Mouse (Mus musculus) CH12.LX (cell line): ENCODE data around the gene Arpc1b. TPM values are rescaled to one million over a fixed set of nuclear protein-coding genes. Genes with fewer than 3 reads are reported as not detected.
A peak's percentile ranks its signal among the peaks of the same experiment; 100 is the strongest.

Experiments
- DNase-seq: peaks from one replicate; pipeline ENCODE4 v3.0.0-alpha.2; 2013; ENCODE audit errors: extremely low read depth
- H3K27ac ChIP-seq: 2 replicates; pipeline ENCODE4 v1.5.1; 2012; ENCODE audit warnings: low read depth, mild to moderate bottlenecking, control low read depth, moderate library complexity; ENCODE audit not compliant: insufficient read depth
- H3K27me3 ChIP-seq: replicated peaks from 2 replicates; pipeline ENCODE3; 2012; ENCODE audit warnings: inconsistent platforms
- H3K36me3 ChIP-seq, 2 experiments: replicated peaks in 1 of 2; 2 replicates each; pipeline versions ENCODE3 to v1.6.1; 2012; ENCODE audit warnings: inconsistent platforms in 1 of 2, low read length in 1 of 2, mild to moderate bottlenecking in 1 of 2, mixed read lengths in 1 of 2, moderate library complexity in 1 of 2; ENCODE audit not compliant: control insufficient read depth in 1 of 2, insufficient read depth in 1 of 2
- H3K4me1 ChIP-seq, 2 experiments: 2 replicates each; pipeline ENCODE4 v1.6.1; 2012; ENCODE audit warnings: inconsistent platforms in 1 of 2, moderate library complexity in 1 of 2; ENCODE audit not compliant: insufficient read depth in 2 of 2, control insufficient read depth in 1 of 2
- H3K4me2 ChIP-seq: 2 replicates; pipeline ENCODE4 v1.6.1; 2012; ENCODE audit warnings: low read depth, mild to moderate bottlenecking, control low read depth; ENCODE audit not compliant: poor library complexity, insufficient read depth, severe bottlenecking
- H3K4me3 ChIP-seq, 3 experiments: fragments of 150-350 bp in 1 of 3; sonication (generic) in 1 of 3; replicated peaks in 1 of 3; 2 replicates each; pipeline versions ENCODE3 to v1.5.1; 2011 to 2012; ENCODE audit warnings: low read depth in 2 of 3, low read length in 2 of 3, mild to moderate bottlenecking in 2 of 3, moderate library complexity in 2 of 3, control low read depth in 1 of 3, improper control_type of control experiment in 1 of 3, inconsistent platforms in 1 of 3, mixed read lengths in 1 of 3; ENCODE audit not compliant: poor library complexity in 1 of 3
- H3K79me2 ChIP-seq: replicated peaks from 2 replicates; pipeline ENCODE4 v1.6.1; 2012; ENCODE audit warnings: mild to moderate bottlenecking, moderate library complexity; ENCODE audit not compliant: control insufficient read depth, poor library complexity, insufficient read depth, severe bottlenecking; ENCODE audit errors: extremely low read depth
- H3K9ac ChIP-seq: 2 replicates; pipeline ENCODE4 v1.6.1; 2012; ENCODE audit warnings: low read depth, mild to moderate bottlenecking, control low read depth, moderate library complexity; ENCODE audit not compliant: insufficient read depth
- H3K9me3 ChIP-seq: replicated peaks from 2 replicates; pipeline ENCODE3; 2012; ENCODE audit warnings: low read length, inconsistent platforms, mixed read lengths
- CHD2 ChIP-seq: IDR thresholded peaks from 2 replicates; pipeline ENCODE4 v1.6.1; 2011; ENCODE audit warnings: low read length, improper control_type of control experiment
- CTCF ChIP-seq, 2 experiments: IDR thresholded peaks in 1 of 2; conservative IDR thresholded peaks in 1 of 2; 2 replicates each; pipeline ENCODE4 v1.5.1; 2011 to 2012; ENCODE audit warnings: low read depth in 2 of 2, low read length in 2 of 2, improper control_type of control experiment in 1 of 2, inconsistent platforms in 1 of 2, mild to moderate bottlenecking in 1 of 2, moderate library complexity in 1 of 2
- E2F4 ChIP-seq: IDR thresholded peaks from 2 replicates; pipeline ENCODE4 v1.6.1; 2011; ENCODE audit warnings: low read depth, low read length, improper control_type of control experiment; ENCODE audit not compliant: insufficient replicate concordance
- ELF1 ChIP-seq: IDR thresholded peaks from 2 replicates; pipeline ENCODE4 v1.6.1; 2014; ENCODE audit warnings: low read depth, mild to moderate bottlenecking, inconsistent platforms, low read length, improper control_type of control experiment
- GABPA ChIP-seq: IDR thresholded peaks from 2 replicates; pipeline ENCODE4 v1.6.1; 2012; ENCODE audit warnings: low read depth, low read length, improper control_type of control experiment, inconsistent platforms; ENCODE audit not compliant: insufficient replicate concordance
- HCFC1 ChIP-seq: IDR thresholded peaks from 2 replicates; pipeline ENCODE4 v1.6.1; 2012; ENCODE audit warnings: low read depth, mild to moderate bottlenecking, inconsistent platforms, low read length, improper control_type of control experiment
- JUND ChIP-seq: conservative IDR thresholded peaks from 2 replicates; pipeline ENCODE4 v1.6.1; 2011; ENCODE audit warnings: low read depth, low read length, improper control_type of control experiment
- KAT2A ChIP-seq: IDR thresholded peaks from 2 replicates; pipeline ENCODE4 v1.6.1; 2012; ENCODE audit warnings: low read length, improper control_type of control experiment, inconsistent platforms; ENCODE audit not compliant: insufficient replicate concordance
- MAFK ChIP-seq: IDR thresholded peaks from 2 replicates; pipeline ENCODE4 v1.6.1; 2011; ENCODE audit warnings: low read length, improper control_type of control experiment; ENCODE audit not compliant: insufficient replicate concordance
- MAX ChIP-seq: IDR thresholded peaks from 2 replicates; pipeline ENCODE4 v1.6.1; 2011; ENCODE audit warnings: low read length, improper control_type of control experiment
- MYC ChIP-seq: IDR thresholded peaks from 2 replicates; pipeline ENCODE4 v1.6.1; 2011; ENCODE audit warnings: low read depth, mild to moderate bottlenecking, improper control_type of control experiment, low read length
- NELFE ChIP-seq: IDR thresholded peaks from 2 replicates; pipeline ENCODE4 v1.6.1; 2011; ENCODE audit warnings: low read depth, low read length, improper control_type of control experiment
- NRF1 ChIP-seq: IDR thresholded peaks from 2 replicates; pipeline ENCODE4 v1.6.1; 2014; ENCODE audit warnings: low read depth, mild to moderate bottlenecking, inconsistent platforms, low read length, improper control_type of control experiment, moderate library complexity
- PAX5 ChIP-seq: IDR thresholded peaks from 2 replicates; pipeline ENCODE4 v1.6.1; 2012; ENCODE audit warnings: low read length, inconsistent platforms, mixed read lengths
- POLR2A ChIP-seq: IDR thresholded peaks from 2 replicates; pipeline ENCODE4 v1.6.1; 2011; ENCODE audit warnings: low read depth, mild to moderate bottlenecking, improper control_type of control experiment, low read length
- POLR2AphosphoS2 ChIP-seq: IDR thresholded peaks from 2 replicates; pipeline ENCODE4 v1.6.1; 2011; ENCODE audit warnings: low read depth, low read length, improper control_type of control experiment
- RCOR1 ChIP-seq: conservative IDR thresholded peaks from 2 replicates; pipeline ENCODE4 v1.6.1; 2012; ENCODE audit warnings: low read depth, mild to moderate bottlenecking, inconsistent platforms, low read length, improper control_type of control experiment
- SMC3 ChIP-seq: IDR thresholded peaks from 2 replicates; pipeline ENCODE4 v1.6.1; 2011; ENCODE audit warnings: low read depth, low read length, improper control_type of control experiment
- USF1 ChIP-seq: IDR thresholded peaks from 2 replicates; pipeline ENCODE4 v1.6.1; 2014; ENCODE audit warnings: low read depth, mild to moderate bottlenecking, inconsistent platforms, low read length, improper control_type of control experiment
- ZC3H11A ChIP-seq: IDR thresholded peaks from 2 replicates; pipeline ENCODE4 v1.6.1; 2012; ENCODE audit warnings: low read depth, mild to moderate bottlenecking, inconsistent platforms, low read length, improper control_type of control experiment
- ZMIZ1 ChIP-seq: IDR thresholded peaks from 2 replicates; pipeline ENCODE4 v1.6.1; 2012; ENCODE audit warnings: low read depth, mild to moderate bottlenecking, inconsistent platforms, low read length, improper control_type of control experiment
- ZNF384 ChIP-seq: IDR thresholded peaks from 2 replicates; pipeline ENCODE4 v1.6.1; 2012; ENCODE audit warnings: low read depth, low read length, improper control_type of control experiment, inconsistent platforms
- dilution Hi-C: fragments of 300-500 bp; cut with MboI; formaldehyde crosslinking; loops from 2 replicates; pipeline ENCODE4 v1.14.3; 2020; ENCODE audit warnings: low sequenced_read_pairs; ENCODE audit not compliant: extremely low pct_unique_long_range_greater_than_20kb, extremely low pct_ligation_motif_present
- in situ Hi-C: fragments of 300-500 bp; cut with MboI; formaldehyde crosslinking; loops from 3 replicates; pipeline ENCODE4 v1.14.3; 2019; ENCODE audit warnings: low sequenced_read_pairs, low pct_ligation_motif_present, low pct_unique_long_range_greater_than_20kb, mixed read lengths
- polyA plus RNA-seq: library from polyadenylated mRNA; unstranded; fragments of >175 nt; gene quantifications from 2 replicates; pipeline ENCODE4 v1.2.1, GENCODE M21; 2012; ENCODE audit warnings: low read depth; ENCODE audit not compliant: insufficient read length
- total RNA-seq, 2 experiments: library from RNA; depleted of rRNA; stranded (reverse); fragments of 300-350 nt in 1 of 2; fragments of >200 nt in 1 of 2; gene quantifications; 2 replicates each; pipeline ENCODE4 v1.2.3; 2012 to 2014

Gene Arpc1b
- total RNA-seq (2012; rRNA removed) (516 and 548 TPM in 2 replicates), total RNA-seq (2014; rRNA removed) (317 and 330 TPM in 2 replicates), polyA plus RNA-seq (441 and 472 TPM in 2 replicates)

DNA sequence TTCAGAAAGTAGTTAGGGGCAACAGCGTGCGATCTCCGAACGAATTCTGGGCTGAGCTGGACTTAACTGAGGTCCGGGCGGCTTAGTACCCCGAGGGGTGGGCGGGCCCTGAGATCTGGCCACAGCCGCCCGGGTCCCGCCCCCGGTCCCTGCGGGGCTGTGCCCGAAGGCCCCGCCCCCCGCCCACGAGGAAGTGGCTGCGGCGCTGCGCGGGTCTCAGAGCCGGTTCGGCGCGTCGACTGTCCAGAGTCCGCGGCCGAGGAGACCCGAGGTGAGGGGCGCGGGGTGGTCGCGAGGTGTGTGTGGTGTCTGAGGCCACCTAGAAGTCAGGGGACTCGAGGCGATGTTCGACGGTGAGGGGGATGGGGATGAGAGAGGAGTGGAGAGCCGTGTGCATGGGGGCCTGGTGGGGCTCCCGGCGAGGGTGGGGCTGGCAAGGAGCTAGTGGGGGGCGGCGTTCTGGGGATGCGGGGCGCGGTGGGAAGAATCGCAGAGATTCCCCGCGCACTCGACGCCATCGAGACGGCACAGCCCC, at the start of gene Arpc1b:
Gene Arpc1b (plus strand): TSS at position 145 of the 535 bp plus-strand sequence.
- Histone ChIP-seq H3K79me2 (peaks cover 46% of the 10 kb centered on the region), H3K36me3 (peaks cover 24 to 54% of the 10 kb centered on the region in 2 experiments), H3K9ac (peak within 1 kb of the TSS; percentile 77), H3K4me3 (peak within 1 kb of the TSS; percentile 73 to 98 (median 97)), H3K4me1 (peaks cover 2 to 13% of the 10 kb centered on the region in 2 experiments; a peak in 2 of 4 replicates), H3K4me2 (peak within 1 kb of the TSS; percentile 86), H3K27ac (peak within 1 kb of the TSS; percentile 60), H3K9me3 (peaks cover 11% of the 10 kb centered on the region), H3K27me3 (no peaks in the 10 kb centered on the region)
- DNase-seq = peak; percentile 63
- dilution Hi-C loops (no loop called here), in situ Hi-C loops (no loop called here)
- TF ChIP-seq KAT2A = no peak
- peak; percentile 61; the same call in 1 of the 2 replicates for TF ChIP-seq ELF1
- TF ChIP-seq ZC3H11A = no peak
- no peak for TF ChIP-seq JUND
- no peak for TF ChIP-seq MAFK
- no peak for TF ChIP-seq SMC3
- no peak for TF ChIP-seq GABPA
- peak; percentile 29; the same call in 1 of the 2 replicates for TF ChIP-seq MAX
- peak; percentile 29; the same call in 1 of the 2 replicates for TF ChIP-seq NRF1
- TF ChIP-seq PAX5 = no peak
- peak; percentile 56 for TF ChIP-seq ZMIZ1
- no peak for TF ChIP-seq USF1
- 0 out of 2 replicates have a peak, but pooled peaks have one; percentile 12 for TF ChIP-seq CHD2
- no peak for TF ChIP-seq CTCF (conservative IDR thresholded peaks at IDR 0.05 in 1 of 2, IDR thresholded peaks at IDR 0.05 in 1 of 2; ENCODE audit: low read depth in 2 of 2, low read length in 2 of 2)
- peak; percentile 59; the same call in 1 of the 2 replicates for TF ChIP-seq POLR2AphosphoS2
- TF ChIP-seq RCOR1 = no peak
- TF ChIP-seq HCFC1 = no peak
- TF ChIP-seq POLR2A = peak; percentile 86
- TF ChIP-seq E2F4 = no peak
- peak; percentile 85 for TF ChIP-seq NELFE
- TF ChIP-seq MYC = no peak

DNA sequence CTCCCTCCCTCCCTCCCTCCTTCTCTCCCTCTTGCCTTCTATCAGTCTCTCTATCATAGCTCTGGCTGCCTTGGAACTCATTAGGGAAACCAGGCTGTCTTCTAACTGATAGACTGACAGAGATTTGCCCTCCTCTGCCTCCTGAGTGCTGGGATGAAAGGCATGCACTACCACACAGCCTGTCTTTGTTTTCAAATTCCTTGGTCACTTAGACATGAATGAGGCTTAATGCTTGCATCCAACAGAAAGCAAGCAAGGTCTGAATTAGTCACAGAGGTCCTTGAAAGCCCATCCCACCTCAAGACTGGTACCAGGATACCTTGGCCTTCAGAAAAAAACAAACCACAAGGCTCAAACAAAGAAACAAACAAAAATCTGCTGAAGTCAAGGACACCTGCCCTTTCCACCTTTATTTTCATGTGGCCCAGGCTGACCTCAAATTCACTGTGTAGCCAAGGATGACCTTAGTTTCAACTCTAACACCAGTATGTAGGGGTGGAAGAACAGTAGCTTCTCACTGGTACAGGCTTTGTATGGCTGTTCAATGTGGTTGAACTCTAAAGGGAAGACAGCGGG, 49.2 kb upstream of the Arpc1b start:
- Histone ChIP-seq H3K27ac (no peak overlapping the region), H3K9me3 (no peaks in the 10 kb centered on the region), H3K9ac (no peak overlapping the region), H3K4me2 (no peak overlapping the region), H3K79me2 (no peaks in the 10 kb centered on the region), H3K4me3 (no peak overlapping the region), H3K4me1 (no peaks in the 10 kb centered on the region), H3K27me3 (peaks cover 2% of the 10 kb centered on the region), H3K36me3 (no peaks in the 10 kb centered on the region)
- no peak for DNase-seq
- dilution Hi-C loops = no loop called here
- in situ Hi-C loops = loop anchor here (10.0 kb wide), 1 partner anchor 60 kb away; no protein-coding TSS in a partner anchor
- no peak for TF ChIP-seq ZNF384
- TF ChIP-seq KAT2A = no peak
